Mouse (Mus musculus): ENCODE results near the gene Inafm1. TPM values are rescaled to one million over a fixed set of nuclear protein-coding genes. Genes with fewer than 3 reads are reported as not detected.

The Inafm1 gene
- 28.0 and 29.1 TPM in 2 replicates for polyA plus RNA-seq (2015; fragmentation: Nextera tagmentation; extraction: Ambion mirVana)

- Histone ChIP-seq H3K4me3 (ENCODE audit: low read depth, low read length) (peak within 1 kb of the TSS; percentile 71), H3K4me1 (replicated peaks; ENCODE audit: control insufficient read depth, insufficient read depth) (0 out of 2 replicates have a peak, but pooled peaks cover 3% of the 10 kb centered on the region), H3K9ac (ENCODE audit: low read length) (peak within 1 kb of the TSS; percentile 84), H3K4me2 (replicated peaks; ENCODE audit: low read depth) (peak within 1 kb of the TSS; percentile 96), H3K27ac (replicated peaks) (peak within 1 kb of the TSS; percentile 96), H3K27me3 (ENCODE audit: control insufficient read depth, insufficient read depth, low read length) (no peaks in the 10 kb centered on the region), H3K9me3 (ENCODE audit: control insufficient read depth, low read length) (no peaks in the 10 kb centered on the region), H3K36me3 (ENCODE audit: control insufficient read depth, insufficient read depth, low read length) (peaks cover 20% of the 10 kb centered on the region)
- ATAC-seq (ENCODE audit: low FRiP score, low TSS enrichment) (peak; percentile 72), DNase-seq (ENCODE audit: low spot score) (peak; percentile 95)
- WGBS, result under 1% methylated on average over 42 of the region's 49 CpGs
- TF ChIP-seq CTCF (IDR thresholded peaks at IDR 0.05; ENCODE audit: low read depth) (no peak), EP300 (optimal IDR thresholded peaks at IDR 0.05) (no peak)
Measured at GRCm38 (mm10) chr7:16273081-16273765, at the start of gene Inafm1. TSS of gene Inafm1 (minus strand) at chr7:16273617.

GRCm38 (mm10) chr7:16320479-16320878 lies 47.1 kb upstream of the Inafm1 start:
- WGBS, result 86% methylated on average over 6 of the region's 6 CpGs
- Histone ChIP-seq H3K4me2 (replicated peaks; ENCODE audit: low read depth) (no peak overlapping the region), H3K9me3 (ENCODE audit: control insufficient read depth, low read length) (no peaks in the 10 kb centered on the region), H3K36me3 (ENCODE audit: control insufficient read depth, insufficient read depth, low read length) (peaks cover 3% of the 10 kb centered on the region; the same call in 1 of the 2 replicates), H3K9ac (ENCODE audit: low read length) (no peak overlapping the region), H3K27ac (replicated peaks) (no peak overlapping the region), H3K4me1 (replicated peaks; ENCODE audit: control insufficient read depth, insufficient read depth) (no peaks in the 10 kb centered on the region), H3K27me3 (ENCODE audit: control insufficient read depth, insufficient read depth, low read length) (no peaks in the 10 kb centered on the region), H3K4me3 (ENCODE audit: low read depth, low read length) (no peak overlapping the region)
- TF ChIP-seq CTCF (IDR thresholded peaks at IDR 0.05; ENCODE audit: low read depth), result no peak
- no peak for TF ChIP-seq EP300 (optimal IDR thresholded peaks at IDR 0.05)
- DNase-seq (ENCODE audit: low spot score), result no peak
- ATAC-seq (ENCODE audit: low FRiP score, low TSS enrichment), result no peak

- DNase-seq (ENCODE audit: low spot score) (no peak), ATAC-seq (ENCODE audit: low FRiP score, low TSS enrichment) (no peak)
- Histone ChIP-seq H3K9me3 (ENCODE audit: control insufficient read depth, low read length) (no peaks in the 10 kb centered on the region), H3K36me3 (ENCODE audit: control insufficient read depth, insufficient read depth, low read length) (peaks cover 3% of the 10 kb centered on the region; the same call in 1 of the 2 replicates), H3K4me1 (replicated peaks; ENCODE audit: control insufficient read depth, insufficient read depth) (0 out of 2 replicates have a peak, but pooled peaks cover under 1% of the 10 kb centered on the region), H3K9ac (ENCODE audit: low read length) (no peak overlapping the region), H3K4me2 (replicated peaks; ENCODE audit: low read depth) (no peak overlapping the region), H3K27ac (replicated peaks) (no peak overlapping the region), H3K27me3 (ENCODE audit: control insufficient read depth, insufficient read depth, low read length) (no peaks in the 10 kb centered on the region), H3K4me3 (ENCODE audit: low read depth, low read length) (no peak overlapping the region)
- 90% methylated on average over 4 of the region's 4 CpGs for WGBS
- TF ChIP-seq EP300 (optimal IDR thresholded peaks at IDR 0.05) (no peak), CTCF (IDR thresholded peaks at IDR 0.05; ENCODE audit: low read depth) (no peak)
Measured at GRCm38 (mm10) chr7:16319216-16319615, 45.8 kb upstream of the Inafm1 start.

GRCm38 (mm10) chr7:16317094-16317493 lies 43.7 kb upstream of the Inafm1 start:
- Histone ChIP-seq H3K36me3 (ENCODE audit: control insufficient read depth, insufficient read depth, low read length) (peaks cover 3% of the 10 kb centered on the region; the same call in 1 of the 2 replicates), H3K4me3 (ENCODE audit: low read depth, low read length) (no peak overlapping the region), H3K9ac (ENCODE audit: low read length) (no peak overlapping the region), H3K9me3 (ENCODE audit: control insufficient read depth, low read length) (no peaks in the 10 kb centered on the region), H3K4me2 (replicated peaks; ENCODE audit: low read depth) (no peak overlapping the region), H3K4me1 (replicated peaks; ENCODE audit: control insufficient read depth, insufficient read depth) (peaks cover 9% of the 10 kb centered on the region), H3K27ac (replicated peaks) (no peak overlapping the region), H3K27me3 (ENCODE audit: control insufficient read depth, insufficient read depth, low read length) (no peaks in the 10 kb centered on the region)
- DNase-seq (ENCODE audit: low spot score) (no peak), ATAC-seq (ENCODE audit: low FRiP score, low TSS enrichment) (no peak)
- TF ChIP-seq CTCF (IDR thresholded peaks at IDR 0.05; ENCODE audit: low read depth) (no peak), EP300 (optimal IDR thresholded peaks at IDR 0.05) (no peak)
- 85% methylated on average over 14 of the region's 14 CpGs for WGBS

- H3K27ac ChIP-seq (replicated peaks), result no peak overlapping the region
- 53% methylated on average over 4 of the region's 4 CpGs for WGBS
Measured at GRCm38 (mm10) chr7:16315222-16315759, 41.9 kb upstream of the Inafm1 start.

More at GRCm38 (mm10) chr7:16315222-16315759, 41.9 kb upstream of the Inafm1 start:
- Histone ChIP-seq H3K4me2 (replicated peaks; ENCODE audit: low read depth) (no peak overlapping the region), H3K4me1 (replicated peaks; ENCODE audit: control insufficient read depth, insufficient read depth) (peaks cover 11% of the 10 kb centered on the region), H3K36me3 (ENCODE audit: control insufficient read depth, insufficient read depth, low read length) (peaks cover 3% of the 10 kb centered on the region; the same call in 1 of the 2 replicates), H3K4me3 (ENCODE audit: low read depth, low read length) (no peak overlapping the region), H3K27me3 (ENCODE audit: control insufficient read depth, insufficient read depth, low read length) (no peaks in the 10 kb centered on the region), H3K9ac (ENCODE audit: low read length) (no peak overlapping the region), H3K9me3 (ENCODE audit: control insufficient read depth, low read length) (no peaks in the 10 kb centered on the region)
- no peak for DNase-seq (ENCODE audit: low spot score)
- no peak for TF ChIP-seq EP300 (optimal IDR thresholded peaks at IDR 0.05)
- no peak for TF ChIP-seq CTCF (IDR thresholded peaks at IDR 0.05; ENCODE audit: low read depth)
- ATAC-seq (ENCODE audit: low FRiP score, low TSS enrichment), result no peak
